Mouse (Mus musculus): ENCODE measurements around the gene Tspan11. TPM values are rescaled to one million over a fixed set of nuclear protein-coding genes. Genes with fewer than 3 reads are reported as not detected.
A peak's percentile ranks its signal among the peaks of the same experiment; 100 is the strongest.

Tspan11 gene
- polyA plus RNA-seq, 1 experiment from 2014 or later = 3.6 TPM

DNA sequence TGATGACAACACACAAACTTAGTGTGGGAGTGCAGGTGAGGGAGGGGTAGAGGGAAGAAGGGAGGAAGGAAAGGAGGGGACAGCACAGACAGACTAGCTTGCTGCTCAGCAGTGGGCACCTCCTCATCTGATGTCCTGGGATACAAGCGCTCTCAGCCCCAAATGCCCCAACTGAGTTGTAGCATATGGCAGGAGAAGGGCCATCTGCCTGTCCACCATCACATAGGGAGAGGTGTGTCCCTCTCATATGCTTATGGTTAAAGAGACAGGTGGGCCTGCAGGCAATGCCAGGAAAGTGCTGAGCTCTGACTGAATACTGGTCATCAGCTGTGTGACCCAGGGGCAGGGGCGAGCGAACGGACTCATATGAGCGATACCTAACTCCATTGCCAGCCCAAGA is 92.4 kb downstream of the Tspan11 start:
- Histone ChIP-seq H3K4me1 (peaks cover 30% of the 10 kb centered on the region), H3K9me3 (no peaks in the 10 kb centered on the region), H3K27me3 (ENCODE audit: poor library complexity, severe bottlenecking) (no peaks in the 10 kb centered on the region), H3K36me3 (replicated peaks) (no peaks in the 10 kb centered on the region; the same call in 1 of the 2 replicates), H3K27ac (no peak overlapping the region), H3K4me3 (no peak overlapping the region)
- DNase-seq (ENCODE audit: extremely low spot score, low spot score) = no peak
- WGBS = 97% methylated on average over 5 of the region's 5 CpGs

DNA sequence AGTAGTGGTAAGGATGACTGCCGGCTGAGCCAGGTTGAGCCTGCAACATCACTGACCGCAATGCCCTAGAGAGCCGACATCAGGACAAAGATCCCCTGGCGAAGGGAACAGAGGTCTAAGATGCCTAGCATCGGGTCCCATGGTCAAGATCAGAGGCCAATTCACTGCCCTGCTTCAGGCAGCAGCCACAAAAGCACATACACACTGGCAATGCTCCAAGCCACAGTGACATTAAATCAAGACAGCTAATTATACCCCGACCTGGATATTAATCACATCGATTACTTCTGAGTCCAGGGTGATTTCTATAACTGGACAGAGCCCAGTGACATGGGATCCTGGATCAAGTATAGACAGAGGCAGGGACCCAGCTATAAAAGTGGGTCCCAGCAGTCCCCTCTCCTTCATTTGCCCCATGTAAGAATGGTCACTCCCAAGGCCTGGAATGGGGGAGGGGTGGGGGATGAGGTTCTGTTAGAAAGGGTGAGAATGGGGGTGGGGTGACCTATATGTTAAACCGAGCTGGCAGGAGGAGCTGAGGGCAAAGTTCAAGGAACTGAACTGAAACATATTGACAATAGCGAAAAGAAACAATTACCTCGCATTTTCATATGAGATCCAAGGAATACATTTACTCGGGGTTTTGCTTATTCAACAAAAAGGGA is 93.1 kb downstream of the Tspan11 start:
- no peak overlapping the region for H3K27ac ChIP-seq
- DNase-seq (ENCODE audit: extremely low spot score, low spot score) = no peak
- no peaks in the 10 kb centered on the region for H3K9me3 ChIP-seq
- no peaks in the 10 kb centered on the region for H3K27me3 ChIP-seq (ENCODE audit: poor library complexity, severe bottlenecking)
- WGBS = 75% methylated on average over 11 of the region's 11 CpGs
- peaks cover 28% of the 10 kb centered on the region for H3K4me1 ChIP-seq
- no peak overlapping the region for H3K4me3 ChIP-seq
- H3K36me3 ChIP-seq (replicated peaks) = no peaks in the 10 kb centered on the region; the same call in 1 of the 2 replicates

DNA sequence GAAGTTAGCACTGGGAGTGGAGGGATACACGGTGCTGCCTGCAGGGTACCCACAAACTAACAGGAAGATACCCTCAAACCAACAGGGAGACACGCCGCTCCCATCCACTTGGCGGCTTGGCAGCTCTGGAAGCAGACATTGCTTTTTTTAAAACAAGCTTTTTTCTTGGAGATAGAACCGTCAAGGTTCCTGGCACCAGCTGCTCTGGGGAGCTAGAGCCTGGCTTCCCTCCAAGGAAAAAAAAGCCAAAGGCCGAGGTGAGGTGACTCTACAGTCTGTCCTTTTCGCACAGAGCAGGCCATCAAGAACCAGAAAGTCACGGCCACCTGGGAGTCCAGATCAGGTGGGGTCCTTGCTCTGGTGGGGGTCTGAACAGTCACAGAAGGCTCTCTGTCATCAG is 93.8 kb downstream of the Tspan11 start:
- DNase-seq (ENCODE audit: extremely low spot score, low spot score) = no peak
- no peaks in the 10 kb centered on the region for H3K27me3 ChIP-seq (ENCODE audit: poor library complexity, severe bottlenecking)
- H3K36me3 ChIP-seq (replicated peaks) = no peaks in the 10 kb centered on the region; the same call in 1 of the 2 replicates
- no peak overlapping the region for H3K4me3 ChIP-seq
- H3K4me1 ChIP-seq = peaks cover 27% of the 10 kb centered on the region
- no peaks in the 10 kb centered on the region for H3K9me3 ChIP-seq
- 75% methylated on average over 8 of the region's 8 CpGs for WGBS
- H3K27ac ChIP-seq = no peak overlapping the region

DNA sequence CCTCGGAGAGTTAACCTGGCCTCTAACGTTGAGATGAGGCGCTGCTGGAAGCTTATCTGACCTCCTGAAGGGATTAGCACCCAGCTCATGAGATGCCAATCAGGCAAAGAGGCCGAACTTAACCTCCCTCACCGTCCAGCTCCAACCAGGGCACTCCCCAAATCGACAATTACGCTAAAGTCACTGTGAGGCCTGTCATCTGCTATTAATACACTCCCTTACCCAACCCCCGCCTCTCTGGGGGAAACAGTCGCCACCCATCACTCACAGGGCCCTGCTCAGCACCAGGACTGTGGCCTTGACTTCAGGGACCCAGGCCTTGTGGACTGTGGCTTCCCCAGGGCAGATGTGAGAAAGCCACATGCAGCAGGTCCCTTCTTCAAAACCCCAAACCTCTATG is 99.0 kb downstream of the Tspan11 start:
- WGBS = 53% methylated on average over 9 of the region's 9 CpGs
- Histone ChIP-seq H3K4me1 (peaks cover 24% of the 10 kb centered on the region), H3K27ac (0 out of 2 replicates have a peak overlapping the region, but pooled peaks have one; percentile 35), H3K27me3 (ENCODE audit: poor library complexity, severe bottlenecking) (no peaks in the 10 kb centered on the region), H3K36me3 (replicated peaks) (no peaks in the 10 kb centered on the region; the same call in 1 of the 2 replicates), H3K4me3 (no peak overlapping the region), H3K9me3 (no peaks in the 10 kb centered on the region)
- DNase-seq (ENCODE audit: extremely low spot score, low spot score) = no peak

DNA sequence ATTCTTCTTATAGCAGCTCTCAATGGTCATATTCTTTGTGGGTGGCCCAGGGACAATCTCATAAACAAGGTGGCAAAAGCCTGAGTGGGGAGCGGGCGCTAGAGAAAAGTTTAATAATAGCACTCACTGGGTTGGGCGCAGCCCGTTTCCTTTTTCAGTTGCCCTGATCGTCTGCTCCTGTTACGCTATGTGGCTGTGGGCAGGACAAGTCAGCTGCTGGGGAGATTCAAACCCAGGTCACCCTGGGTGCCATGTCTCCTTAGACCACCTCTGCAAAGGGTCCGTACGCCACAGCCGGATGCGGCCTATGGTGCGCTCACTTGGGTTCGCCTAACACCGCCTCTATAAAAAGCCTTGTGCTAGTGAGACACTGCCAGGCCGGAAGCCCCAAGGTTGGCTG is 100.0 kb downstream of the Tspan11 start:
- no peaks in the 10 kb centered on the region; the same call in 1 of the 2 replicates for H3K36me3 ChIP-seq (replicated peaks)
- WGBS = 95% methylated on average over 14 of the region's 14 CpGs
- no peaks in the 10 kb centered on the region for H3K27me3 ChIP-seq (ENCODE audit: poor library complexity, severe bottlenecking)
- H3K9me3 ChIP-seq = no peaks in the 10 kb centered on the region
- H3K27ac ChIP-seq = no peak overlapping the region
- H3K4me1 ChIP-seq = peaks cover 24% of the 10 kb centered on the region
- DNase-seq (ENCODE audit: extremely low spot score, low spot score) = no peak
- no peak overlapping the region for H3K4me3 ChIP-seq

DNA sequence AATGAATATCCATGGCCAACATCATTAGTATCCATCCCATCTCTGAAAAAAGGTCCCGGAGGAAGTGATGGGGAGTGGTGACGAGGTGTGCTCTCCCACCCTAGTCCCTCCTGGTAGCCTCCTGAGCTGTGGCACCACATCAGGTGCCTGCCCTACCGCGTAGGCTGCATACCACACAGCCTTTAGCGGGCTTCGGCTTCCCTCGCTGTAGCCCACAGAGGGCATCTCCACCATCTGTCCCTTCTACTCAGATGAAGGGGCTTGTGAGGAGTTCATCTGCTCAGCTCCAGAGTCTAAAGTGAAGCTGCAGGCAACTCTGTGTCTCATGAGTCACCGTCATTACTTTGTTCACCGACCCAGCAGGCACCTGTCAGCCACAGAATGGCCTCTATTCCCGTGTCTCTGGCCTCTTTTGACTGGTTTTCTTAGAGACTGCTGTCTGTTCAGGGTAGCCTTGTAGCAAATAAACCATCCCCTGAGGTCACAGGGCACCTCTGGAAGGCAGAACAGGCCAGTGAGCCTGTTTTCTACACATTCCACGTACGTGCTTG is 101.6 kb downstream of the Tspan11 start:
- no peaks in the 10 kb centered on the region for H3K9me3 ChIP-seq
- no peak overlapping the region for H3K4me3 ChIP-seq
- H3K4me1 ChIP-seq = peaks cover 28% of the 10 kb centered on the region
- H3K27me3 ChIP-seq (ENCODE audit: poor library complexity, severe bottlenecking) = no peaks in the 10 kb centered on the region
- DNase-seq (ENCODE audit: extremely low spot score, low spot score) = no peak
- H3K27ac ChIP-seq = 0 out of 2 replicates have a peak overlapping the region, but pooled peaks have one; percentile 20
- no peaks in the 10 kb centered on the region; the same call in 1 of the 2 replicates for H3K36me3 ChIP-seq (replicated peaks)
- WGBS = 85% methylated on average over 12 of the region's 12 CpGs

DNA sequence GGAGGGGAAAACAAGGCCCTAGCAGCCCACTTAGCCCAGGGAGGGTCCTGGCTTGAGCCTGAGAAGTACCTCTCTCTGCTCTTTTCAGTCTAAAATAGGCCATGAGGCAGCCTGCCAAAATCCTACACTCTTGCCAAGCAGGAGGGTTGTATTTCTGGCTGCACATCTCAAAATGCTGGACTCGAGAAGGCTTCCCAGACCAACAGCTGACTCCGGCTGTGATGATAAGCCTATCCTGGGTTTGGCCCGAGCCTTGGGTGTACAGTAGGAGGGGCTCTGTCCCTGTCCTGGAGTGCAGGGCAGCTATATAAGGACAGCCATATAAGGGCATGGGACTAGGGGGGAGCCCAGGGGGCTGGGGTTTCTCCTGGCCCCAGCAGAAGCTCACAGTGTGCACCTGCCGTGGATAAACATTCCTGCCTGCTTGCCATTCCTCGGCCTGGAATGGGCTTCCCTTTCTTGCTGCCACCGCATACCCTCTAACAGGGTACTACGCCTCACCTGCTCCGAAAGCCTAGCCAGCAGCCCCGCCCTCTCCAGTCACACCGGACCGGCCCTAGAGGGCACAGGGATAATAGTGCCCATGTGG is 102.3 kb downstream of the Tspan11 start:
- 75% methylated on average over 11 of the region's 11 CpGs for WGBS
- Histone ChIP-seq H3K4me1 (peaks cover 31% of the 10 kb centered on the region), H3K27ac (peak overlapping the region; percentile 20; the same call in 1 of the 2 replicates), H3K27me3 (ENCODE audit: poor library complexity, severe bottlenecking) (no peaks in the 10 kb centered on the region), H3K4me3 (no peak overlapping the region), H3K9me3 (no peaks in the 10 kb centered on the region), H3K36me3 (replicated peaks) (no peaks in the 10 kb centered on the region; the same call in 1 of the 2 replicates)
- DNase-seq (ENCODE audit: extremely low spot score, low spot score) = no peak

DNA sequence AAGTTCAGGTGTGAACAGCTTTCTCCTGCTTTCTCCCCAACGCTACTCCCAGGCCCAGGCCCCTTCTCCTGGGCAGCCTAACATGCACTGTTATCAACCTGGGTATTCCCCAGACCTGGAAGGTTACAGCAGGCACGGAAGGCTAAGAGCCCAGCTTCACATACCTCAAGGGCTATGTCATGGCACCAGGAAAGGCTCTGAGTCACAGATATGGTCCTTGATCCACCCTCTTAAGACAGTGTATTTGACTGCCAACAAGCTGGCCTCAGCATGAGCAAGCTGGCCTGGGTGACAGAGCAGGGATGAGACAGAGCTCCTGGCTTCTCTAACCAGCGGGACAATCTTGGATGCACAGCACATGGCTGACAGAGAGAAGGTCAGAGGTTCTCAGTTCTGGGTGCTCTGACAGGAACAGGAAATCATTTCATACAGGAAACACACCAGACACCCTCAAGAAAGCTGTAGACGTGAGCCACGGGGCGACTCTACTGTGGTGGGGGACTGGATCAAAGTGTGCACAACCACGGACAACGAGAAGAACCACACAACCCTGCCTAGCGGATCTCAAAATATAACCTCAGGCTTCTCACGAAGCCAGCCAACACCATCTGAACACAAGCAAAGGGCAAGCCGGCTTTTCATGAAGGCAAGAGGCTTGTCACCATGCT is 104.3 kb downstream of the Tspan11 start:
- no peaks in the 10 kb centered on the region for H3K36me3 ChIP-seq (replicated peaks)
- 90% methylated on average over 11 of the region's 11 CpGs for WGBS
- DNase-seq (ENCODE audit: extremely low spot score, low spot score) = no peak
- H3K27me3 ChIP-seq (ENCODE audit: poor library complexity, severe bottlenecking) = no peaks in the 10 kb centered on the region
- no peak overlapping the region for H3K27ac ChIP-seq
- H3K4me3 ChIP-seq = no peak overlapping the region
- H3K9me3 ChIP-seq = no peaks in the 10 kb centered on the region
- H3K4me1 ChIP-seq = peaks cover 30% of the 10 kb centered on the region

DNA sequence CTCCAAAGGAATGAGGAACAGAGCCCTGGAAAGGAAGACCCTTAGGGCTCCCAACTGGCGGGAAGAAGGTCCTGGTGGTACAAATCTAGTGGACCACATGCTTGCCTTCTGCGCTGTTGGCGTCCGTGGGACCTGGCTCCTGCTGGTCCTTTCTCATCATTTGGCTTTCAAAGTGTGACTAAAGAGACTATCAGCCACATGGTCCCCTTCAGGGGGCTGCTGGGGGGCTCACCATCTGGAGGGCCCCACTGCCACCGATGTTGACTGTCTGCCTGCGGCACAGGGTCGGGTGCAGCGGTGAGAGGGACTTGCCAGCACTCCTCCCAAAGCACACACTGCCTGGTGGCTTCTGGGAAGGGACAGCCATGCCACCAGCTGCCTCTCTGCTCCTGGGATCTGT is 105.6 kb downstream of the Tspan11 start:
- WGBS = 91% methylated on average over 8 of the region's 8 CpGs
- H3K4me1 ChIP-seq = peaks cover 28% of the 10 kb centered on the region
- no peak overlapping the region for H3K4me3 ChIP-seq
- DNase-seq (ENCODE audit: extremely low spot score, low spot score) = no peak
- no peaks in the 10 kb centered on the region for H3K9me3 ChIP-seq
- H3K27me3 ChIP-seq (ENCODE audit: poor library complexity, severe bottlenecking) = no peaks in the 10 kb centered on the region
- H3K27ac ChIP-seq = no peak overlapping the region
- H3K36me3 ChIP-seq (replicated peaks) = no peaks in the 10 kb centered on the region

DNA sequence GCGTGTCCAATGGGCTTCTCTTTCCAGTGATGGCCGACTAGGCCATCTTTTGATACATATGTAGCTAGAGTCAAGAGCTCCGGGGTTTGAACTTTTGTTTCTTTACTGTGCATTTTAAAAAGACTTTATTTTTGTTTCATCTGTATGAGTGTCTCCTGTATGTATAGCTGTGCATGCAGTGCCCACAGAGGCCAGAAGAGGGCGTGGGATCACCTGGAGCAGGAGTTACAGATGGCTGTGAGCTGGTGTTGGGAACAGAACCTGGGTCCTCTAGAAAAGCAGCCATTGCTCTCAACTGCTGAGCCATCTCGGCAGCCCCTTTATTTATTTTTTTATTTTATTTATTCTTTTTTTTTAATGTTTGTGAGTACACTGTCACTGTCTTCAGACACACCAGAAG is 109.5 kb downstream of the Tspan11 start:
- Histone ChIP-seq H3K9me3 (no peaks in the 10 kb centered on the region), H3K27me3 (ENCODE audit: poor library complexity, severe bottlenecking) (no peaks in the 10 kb centered on the region), H3K4me1 (peaks cover 16% of the 10 kb centered on the region), H3K4me3 (no peak overlapping the region), H3K36me3 (replicated peaks) (no peaks in the 10 kb centered on the region), H3K27ac (no peak overlapping the region)
- 85% methylated on average over 5 of the region's 5 CpGs for WGBS
- DNase-seq (ENCODE audit: extremely low spot score, low spot score) = no peak

DNA sequence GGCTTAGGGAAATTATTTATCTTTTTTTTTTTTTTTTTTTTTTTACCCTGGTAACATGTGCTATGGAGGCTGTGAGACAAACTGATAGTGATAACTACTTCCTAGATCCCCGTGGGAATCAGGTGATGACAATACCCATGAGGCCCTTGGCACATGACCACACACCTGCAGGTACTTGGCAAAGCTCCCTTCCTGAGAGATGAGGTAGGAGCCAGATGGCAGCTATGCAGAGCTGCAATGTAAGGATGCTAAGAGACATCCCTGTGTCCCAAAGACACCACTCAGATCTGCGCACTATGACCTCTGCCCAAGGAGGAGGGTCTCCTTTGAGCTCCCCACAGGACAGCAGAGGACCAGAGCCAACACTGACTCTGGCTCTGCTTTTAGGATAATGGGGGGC is 111.7 kb downstream of the Tspan11 start:
- H3K36me3 ChIP-seq (replicated peaks) = no peaks in the 10 kb centered on the region

DNA sequence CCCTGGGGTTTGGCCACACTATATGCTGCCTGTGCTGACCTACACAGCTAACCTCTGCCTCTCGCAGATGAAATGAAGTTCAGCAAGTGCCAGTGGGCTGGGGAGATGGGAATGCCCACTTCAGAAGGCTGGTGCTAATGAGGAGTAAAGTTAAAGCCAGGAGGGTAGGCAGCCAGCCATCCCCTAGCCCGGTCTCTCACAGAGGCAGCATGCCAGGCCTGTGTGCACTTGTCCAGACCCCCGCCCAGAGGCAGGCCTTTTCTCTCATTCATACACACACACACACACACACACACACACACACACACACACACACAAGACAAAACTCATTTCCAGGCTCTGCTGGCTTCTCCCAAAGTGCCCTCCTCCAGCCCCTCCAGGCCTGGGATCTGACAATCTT is 113.4 kb downstream of the Tspan11 start:
- H3K4me1 ChIP-seq = peaks cover 26% of the 10 kb centered on the region
- H3K4me3 ChIP-seq = no peak overlapping the region
- no peaks in the 10 kb centered on the region for H3K36me3 ChIP-seq (replicated peaks)
- DNase-seq (ENCODE audit: extremely low spot score, low spot score) = no peak
- no peaks in the 10 kb centered on the region for H3K9me3 ChIP-seq
- no peaks in the 10 kb centered on the region for H3K27me3 ChIP-seq (ENCODE audit: poor library complexity, severe bottlenecking)
- H3K27ac ChIP-seq = no peak overlapping the region
- 88% methylated on average over 3 of the region's 3 CpGs for WGBS

More for the DNA sequence above, 111.7 kb downstream of the Tspan11 start:
- Histone ChIP-seq H3K27ac (no peak overlapping the region), H3K4me1 (peaks cover 17% of the 10 kb centered on the region), H3K27me3 (ENCODE audit: poor library complexity, severe bottlenecking) (no peaks in the 10 kb centered on the region), H3K9me3 (no peaks in the 10 kb centered on the region), H3K4me3 (no peak overlapping the region)
- 95% methylated on average over 2 of the region's 2 CpGs for WGBS
- no peak for DNase-seq (ENCODE audit: extremely low spot score, low spot score)

DNA sequence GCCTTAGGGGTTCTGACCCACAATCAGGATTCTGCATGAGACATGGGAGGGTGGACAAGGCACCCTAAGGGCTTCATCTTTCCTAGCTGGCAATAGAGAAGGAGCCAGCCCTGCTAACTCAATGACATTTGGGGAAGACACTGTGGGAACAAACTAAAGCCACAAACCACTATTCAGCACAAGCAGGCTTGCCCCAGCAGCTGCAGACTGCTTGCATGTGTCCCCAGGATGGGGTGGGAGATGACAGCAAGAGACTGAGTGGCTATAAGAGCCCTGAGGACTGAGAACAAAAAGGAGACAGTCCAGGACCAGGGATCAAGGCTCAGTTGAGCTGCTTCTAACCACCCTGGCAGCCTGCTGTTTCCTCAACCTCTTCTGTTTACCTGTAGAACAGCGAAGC is 114.2 kb downstream of the Tspan11 start:
- Histone ChIP-seq H3K27ac (peak overlapping the region; percentile 0; the same call in 1 of the 2 replicates), H3K36me3 (replicated peaks) (no peaks in the 10 kb centered on the region), H3K27me3 (ENCODE audit: poor library complexity, severe bottlenecking) (no peaks in the 10 kb centered on the region), H3K4me3 (no peak overlapping the region), H3K9me3 (no peaks in the 10 kb centered on the region), H3K4me1 (peaks cover 31% of the 10 kb centered on the region)
- 41% methylated on average over 1 of the region's 1 CpGs for WGBS
- DNase-seq (ENCODE audit: extremely low spot score, low spot score) = no peak
